Mouse (Mus musculus): ENCODE results near the gene Asf1a. TPM values are rescaled to one million over a fixed set of nuclear protein-coding genes. Genes with fewer than 3 reads are reported as not detected.
A peak's percentile ranks its signal among the peaks of the same experiment; 100 is the strongest.
"Not testable (repeated sequence)": the region's sequence is repeated elsewhere in the genome, so short reads cannot be mapped to it uniquely, and the experiment has no call there.

Gene Asf1a
- polyA plus RNA-seq, 1 experiment from 2014 or later, result 83.2 TPM

DNA sequence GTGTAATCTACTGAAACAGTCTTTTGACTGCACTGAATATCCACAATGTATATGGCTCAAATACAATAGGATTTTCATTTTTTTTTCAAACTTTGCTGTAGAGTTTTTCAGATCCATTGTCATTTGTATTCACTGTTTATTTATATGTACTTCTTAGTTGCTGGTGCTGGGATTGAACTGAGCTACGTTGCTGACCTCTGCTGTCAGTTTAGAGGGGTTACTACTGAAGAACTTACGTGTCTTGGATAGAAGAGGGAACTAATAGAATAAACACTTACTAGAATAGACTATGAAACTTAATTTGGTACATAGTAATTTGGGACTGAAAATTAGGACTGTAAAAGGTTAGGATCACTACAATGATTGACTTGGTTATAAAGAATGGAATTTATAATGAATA, 8.8 kb downstream of the Asf1a start:
- no peak overlapping the region for H3K4me2 ChIP-seq (replicated peaks)
- peaks cover 47% of the 10 kb centered on the region for H3K36me3 ChIP-seq
- no peak overlapping the region for H3K27ac ChIP-seq (replicated peaks)
- H3K9ac ChIP-seq, result no peak overlapping the region
- H3K27me3 ChIP-seq, result no peaks in the 10 kb centered on the region
- WGBS, result 64% methylated on average over 2 of the region's 2 CpGs
- no peak for ATAC-seq (ENCODE audit: insufficient number of reproducible peaks, low FRiP score, low TSS enrichment, low read depth)
- H3K4me3 ChIP-seq (replicated peaks), result no peak overlapping the region
- H3K4me1 ChIP-seq, result no peaks in the 10 kb centered on the region
- H3K9me3 ChIP-seq (replicated peaks), result no peaks in the 10 kb centered on the region

DNA sequence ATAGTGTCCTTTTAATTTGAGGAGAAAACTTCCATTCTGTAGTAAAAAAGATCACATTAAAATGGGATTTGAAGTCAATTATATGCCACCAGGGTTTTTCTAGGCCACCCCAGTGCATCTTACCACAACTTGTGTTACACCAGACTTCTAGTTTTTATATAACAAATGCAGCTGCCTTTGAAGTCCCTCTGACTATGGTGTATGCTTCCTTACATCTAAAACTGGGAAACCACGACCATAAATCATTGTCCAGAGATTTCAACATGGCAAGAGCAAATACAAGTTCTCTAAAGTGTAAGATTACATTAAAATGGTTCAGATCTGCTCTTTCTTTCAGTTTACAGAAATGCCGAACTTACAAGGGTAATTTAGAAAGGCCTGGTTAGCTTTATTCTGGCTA, 11.7 kb downstream of the Asf1a start:
- Histone ChIP-seq H3K4me1 (no peaks in the 10 kb centered on the region), H3K9ac (no peak overlapping the region), H3K27me3 (no peaks in the 10 kb centered on the region), H3K36me3 (peaks cover 55% of the 10 kb centered on the region), H3K9me3 (replicated peaks) (no peaks in the 10 kb centered on the region), H3K4me3 (replicated peaks) (no peak overlapping the region), H3K4me2 (replicated peaks) (no peak overlapping the region), H3K27ac (replicated peaks) (no peak overlapping the region)
- 61% methylated on average over 2 of the region's 2 CpGs for WGBS
- no peak for ATAC-seq (ENCODE audit: insufficient number of reproducible peaks, low FRiP score, low TSS enrichment, low read depth)

DNA sequence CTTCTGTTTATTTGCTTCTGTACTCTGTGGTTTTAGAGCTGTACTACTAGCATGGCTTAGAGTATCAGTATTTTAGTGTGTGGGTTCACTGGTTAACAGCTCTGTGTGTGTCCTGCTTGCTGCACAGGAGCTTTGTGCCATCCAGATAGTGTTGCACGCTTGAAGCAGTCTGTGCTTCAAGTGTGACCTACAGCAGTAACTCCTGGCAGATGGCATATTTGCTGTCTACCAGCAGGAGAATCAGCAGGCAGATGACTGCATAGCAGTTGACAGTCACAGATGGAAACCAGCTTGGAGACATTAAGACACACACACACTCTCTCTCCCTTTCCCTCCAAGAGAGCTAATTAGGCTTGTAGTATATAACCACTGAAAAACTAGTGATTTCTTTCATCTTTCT, 15.6 kb downstream of the Asf1a start:
- Histone ChIP-seq H3K9ac (no peak overlapping the region), H3K4me2 (replicated peaks) (no peak overlapping the region), H3K9me3 (replicated peaks) (no peaks in the 10 kb centered on the region), H3K27me3 (no peaks in the 10 kb centered on the region), H3K27ac (replicated peaks) (no peak overlapping the region), H3K4me1 (no peaks in the 10 kb centered on the region), H3K36me3 (peaks cover 56% of the 10 kb centered on the region), H3K4me3 (replicated peaks) (no peak overlapping the region)
- ATAC-seq (ENCODE audit: insufficient number of reproducible peaks, low FRiP score, low TSS enrichment, low read depth), result no peak
- WGBS, result 63% methylated on average over 1 of the region's 1 CpGs

DNA sequence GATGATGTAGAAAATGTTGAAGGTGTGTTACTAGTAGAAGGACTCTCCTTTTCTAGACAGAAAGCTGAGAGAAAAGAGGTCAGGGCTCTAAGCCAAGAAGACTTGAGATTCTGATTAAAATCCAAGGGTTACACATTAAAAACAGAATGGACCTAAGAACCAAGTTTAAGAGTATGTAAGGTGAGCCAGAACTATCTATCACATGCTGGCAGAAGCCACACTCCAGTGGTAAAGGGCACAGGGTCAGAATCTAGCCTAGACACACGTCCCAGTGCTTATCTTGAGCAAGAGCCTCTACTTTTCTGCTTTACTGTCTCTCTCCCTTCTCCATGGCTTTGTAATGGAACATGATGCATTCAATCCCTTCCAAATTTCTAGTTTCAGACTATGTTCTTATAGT, 17.4 kb downstream of the Asf1a start:
- 90% methylated on average over 1 of the region's 1 CpGs for WGBS
- no peak for ATAC-seq (ENCODE audit: insufficient number of reproducible peaks, low FRiP score, low TSS enrichment, low read depth)
- Histone ChIP-seq H3K4me2 (replicated peaks) (no peak overlapping the region), H3K9ac (no peak overlapping the region), H3K27ac (replicated peaks) (no peak overlapping the region), H3K36me3 (peaks cover 44% of the 10 kb centered on the region), H3K4me3 (replicated peaks) (no peak overlapping the region), H3K27me3 (no peaks in the 10 kb centered on the region), H3K9me3 (replicated peaks) (no peaks in the 10 kb centered on the region), H3K4me1 (no peaks in the 10 kb centered on the region)

DNA sequence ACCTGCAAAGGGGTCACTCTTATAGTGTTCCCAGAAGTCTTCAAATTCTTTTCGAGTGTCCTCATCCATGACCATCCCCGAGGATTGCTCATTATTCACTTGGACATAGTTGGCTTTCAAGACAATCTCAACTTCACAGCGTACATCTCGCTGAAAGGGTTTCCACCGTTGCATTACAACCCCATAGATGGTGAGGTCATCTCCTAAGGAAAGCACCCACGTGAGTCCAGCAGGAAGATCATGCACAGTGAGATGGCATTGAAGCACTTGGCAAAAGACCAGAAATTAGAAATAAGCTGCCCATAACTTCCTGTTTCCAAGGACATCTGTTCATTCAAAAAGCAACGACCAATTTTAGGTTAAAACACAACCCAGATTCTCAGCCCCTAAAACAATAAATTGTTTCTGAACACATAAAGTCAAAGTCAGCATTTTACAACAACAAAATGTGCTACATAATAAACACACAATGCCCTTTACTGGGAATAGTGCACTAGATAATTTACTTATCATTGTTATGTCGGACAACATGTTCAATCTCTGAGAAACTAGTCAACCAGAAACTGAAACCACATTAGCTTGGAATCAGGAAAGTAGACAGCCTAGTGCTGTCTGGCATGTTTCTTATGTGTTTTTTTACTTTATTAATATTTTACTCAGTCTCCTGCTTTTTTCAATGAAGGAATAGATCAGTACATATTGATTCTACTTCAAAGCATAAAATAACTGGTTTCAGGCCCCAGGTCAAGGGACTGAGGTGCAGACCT, 19.5 kb downstream of the Asf1a start:
- ATAC-seq (ENCODE audit: insufficient number of reproducible peaks, low FRiP score, low TSS enrichment, low read depth), result no peak
- Histone ChIP-seq H3K4me3 (replicated peaks) (no peak overlapping the region), H3K27me3 (no peaks in the 10 kb centered on the region), H3K9me3 (replicated peaks) (no peaks in the 10 kb centered on the region), H3K4me2 (replicated peaks) (no peak overlapping the region), H3K36me3 (peaks cover 37% of the 10 kb centered on the region), H3K4me1 (no peaks in the 10 kb centered on the region), H3K27ac (replicated peaks) (no peak overlapping the region), H3K9ac (no peak overlapping the region)
- WGBS, result 83% methylated on average over 8 of the region's 8 CpGs

DNA sequence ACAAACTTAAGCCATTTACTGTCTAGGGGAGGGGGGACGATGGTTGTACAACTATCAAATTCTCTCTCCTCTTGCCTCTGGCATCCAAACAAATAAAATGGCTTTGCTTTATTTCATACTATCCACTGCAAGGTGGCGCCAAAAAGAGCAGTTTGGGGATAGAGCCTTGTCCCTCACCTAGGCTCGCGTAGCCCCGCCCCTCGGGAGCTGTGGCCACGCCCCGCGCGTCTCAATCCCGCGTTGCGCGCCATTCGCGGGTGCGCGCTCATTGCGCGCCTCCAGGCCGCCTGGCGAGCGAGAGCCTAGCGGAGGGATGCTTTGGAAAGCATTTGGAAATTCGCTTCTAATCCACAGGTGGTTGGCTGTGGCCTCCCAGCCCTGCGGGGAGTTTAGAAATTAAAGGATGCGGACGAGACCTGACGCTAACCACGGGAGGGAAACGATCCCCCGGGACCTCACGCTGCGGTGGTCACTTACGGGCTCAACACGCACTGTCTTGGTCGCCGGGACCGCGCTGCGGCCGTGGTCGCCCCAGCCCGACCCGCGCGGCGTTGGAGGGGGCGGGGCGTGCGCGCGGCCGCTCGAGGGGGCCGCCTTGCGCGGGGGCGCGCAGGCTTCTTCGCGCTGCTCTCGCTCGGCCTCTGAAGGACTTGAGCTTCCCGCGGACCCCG, 32.8 kb downstream of the Asf1a start:
- under 1% methylated on average over 66 of the region's 67 CpGs for WGBS
- peak overlapping the region; percentile 80 for H3K4me3 ChIP-seq (replicated peaks)
- ATAC-seq (ENCODE audit: insufficient number of reproducible peaks, low FRiP score, low TSS enrichment, low read depth), result peak; percentile 79

DNA sequence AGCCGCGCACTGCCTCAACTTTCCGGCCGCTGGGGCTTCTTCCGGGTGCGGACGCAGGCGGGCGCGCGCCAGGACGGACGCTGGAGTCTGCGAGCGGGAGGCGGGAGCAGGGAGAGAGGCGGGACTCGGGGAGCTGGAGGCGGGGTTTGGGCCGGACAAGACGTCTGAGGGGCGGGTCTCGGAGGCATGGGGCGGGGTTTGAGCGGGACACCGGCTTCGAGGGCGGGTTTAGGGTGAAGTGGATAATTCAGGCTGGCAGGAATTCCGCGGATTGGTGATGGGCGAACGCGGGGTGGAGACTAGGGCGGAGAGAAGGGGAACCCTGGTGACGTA, 33.3 kb downstream of the Asf1a start:
- Histone ChIP-seq H3K4me2 (replicated peaks) (peak overlapping the region; percentile 52), H3K4me3 (replicated peaks) (peak overlapping the region; percentile 80), H3K9ac (peak overlapping the region; percentile 77), H3K4me1 (peaks cover 5% of the 10 kb centered on the region; the same call in 1 of the 2 replicates), H3K36me3 (no peaks in the 10 kb centered on the region), H3K9me3 (replicated peaks) (no peaks in the 10 kb centered on the region), H3K27ac (replicated peaks) (peak overlapping the region; percentile 96), H3K27me3 (no peaks in the 10 kb centered on the region)
- ATAC-seq (ENCODE audit: insufficient number of reproducible peaks, low FRiP score, low TSS enrichment, low read depth), result peak; percentile 97
- WGBS, result under 1% methylated on average over 35 of the region's 35 CpGs

More for the DNA sequence above, 32.8 kb downstream of the Asf1a start:
- Histone ChIP-seq H3K4me1 (peaks cover 5% of the 10 kb centered on the region; the same call in 1 of the 2 replicates), H3K27ac (replicated peaks) (peak overlapping the region; percentile 96), H3K9ac (peak overlapping the region; percentile 77), H3K9me3 (replicated peaks) (no peaks in the 10 kb centered on the region), H3K27me3 (no peaks in the 10 kb centered on the region), H3K4me2 (replicated peaks) (peak overlapping the region; percentile 52), H3K36me3 (no peaks in the 10 kb centered on the region)

DNA sequence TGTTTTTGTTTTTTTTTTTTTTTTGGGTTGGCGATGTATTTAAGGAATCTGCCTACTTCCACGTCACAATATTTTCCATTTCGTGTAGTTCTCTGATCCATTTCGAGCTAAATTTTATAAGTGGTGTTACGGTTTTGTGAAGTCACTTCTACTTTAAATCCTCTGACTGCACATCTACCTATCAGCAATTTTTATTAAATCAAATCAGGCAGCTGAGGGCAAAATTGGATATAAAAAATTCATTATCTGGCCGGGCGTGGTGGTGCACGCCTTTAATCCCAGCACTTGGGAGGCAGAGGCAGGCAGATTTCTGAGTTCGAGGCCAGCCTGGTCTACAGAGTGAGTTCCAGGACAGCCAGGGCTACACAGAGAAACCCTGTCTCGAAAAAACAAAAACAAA, 33.8 kb downstream of the Asf1a start, which contains the start of gene Mcm9:
TSS of gene Mcm9 (minus strand) at position 101 of the 400 bp plus-strand sequence.
- not testable (repeated sequence) for H3K4me1 ChIP-seq; H3K9me3 ChIP-seq (replicated peaks); ATAC-seq (ENCODE audit: insufficient number of reproducible peaks, low FRiP score, low TSS enrichment, low read depth); H3K36me3 ChIP-seq; H3K27me3 ChIP-seq
- 55% methylated on average over 10 of the region's 10 CpGs for WGBS
- peak within 1 kb of the TSS; percentile 52 for H3K4me2 ChIP-seq (replicated peaks)
- peak within 1 kb of the TSS; percentile 96 for H3K27ac ChIP-seq (replicated peaks)
- H3K4me3 ChIP-seq (replicated peaks), result peak within 1 kb of the TSS; percentile 80
- H3K9ac ChIP-seq, result peak within 1 kb of the TSS; percentile 77

DNA sequence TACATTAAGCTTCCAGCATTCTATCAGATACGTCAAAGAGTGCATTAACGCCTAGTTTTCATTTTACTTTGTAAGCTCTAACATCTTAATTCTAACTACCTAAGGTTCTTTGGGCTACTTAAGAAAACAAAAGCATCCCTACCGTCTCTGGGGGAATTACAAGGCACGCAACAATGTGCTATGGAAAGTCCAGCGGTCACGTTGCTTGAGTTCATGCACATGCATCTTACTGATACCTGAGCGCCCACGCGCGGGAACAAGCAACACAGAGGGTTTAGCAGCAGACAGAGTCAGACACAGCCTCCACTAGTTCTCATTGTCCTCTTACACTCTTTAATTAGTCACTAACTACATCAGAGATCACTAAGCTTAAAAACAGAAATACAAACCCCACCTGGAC, 37.6 kb downstream of the Asf1a start:
- no peaks in the 10 kb centered on the region for H3K4me1 ChIP-seq
- H3K4me2 ChIP-seq (replicated peaks), result no peak overlapping the region
- no peak overlapping the region for H3K4me3 ChIP-seq (replicated peaks)
- WGBS, result 80% methylated on average over 10 of the region's 10 CpGs
- no peaks in the 10 kb centered on the region for H3K27me3 ChIP-seq
- ATAC-seq (ENCODE audit: insufficient number of reproducible peaks, low FRiP score, low TSS enrichment, low read depth), result no peak
- no peaks in the 10 kb centered on the region for H3K36me3 ChIP-seq
- no peak overlapping the region for H3K27ac ChIP-seq (replicated peaks)
- no peaks in the 10 kb centered on the region for H3K9me3 ChIP-seq (replicated peaks)
- H3K9ac ChIP-seq, result no peak overlapping the region

DNA sequence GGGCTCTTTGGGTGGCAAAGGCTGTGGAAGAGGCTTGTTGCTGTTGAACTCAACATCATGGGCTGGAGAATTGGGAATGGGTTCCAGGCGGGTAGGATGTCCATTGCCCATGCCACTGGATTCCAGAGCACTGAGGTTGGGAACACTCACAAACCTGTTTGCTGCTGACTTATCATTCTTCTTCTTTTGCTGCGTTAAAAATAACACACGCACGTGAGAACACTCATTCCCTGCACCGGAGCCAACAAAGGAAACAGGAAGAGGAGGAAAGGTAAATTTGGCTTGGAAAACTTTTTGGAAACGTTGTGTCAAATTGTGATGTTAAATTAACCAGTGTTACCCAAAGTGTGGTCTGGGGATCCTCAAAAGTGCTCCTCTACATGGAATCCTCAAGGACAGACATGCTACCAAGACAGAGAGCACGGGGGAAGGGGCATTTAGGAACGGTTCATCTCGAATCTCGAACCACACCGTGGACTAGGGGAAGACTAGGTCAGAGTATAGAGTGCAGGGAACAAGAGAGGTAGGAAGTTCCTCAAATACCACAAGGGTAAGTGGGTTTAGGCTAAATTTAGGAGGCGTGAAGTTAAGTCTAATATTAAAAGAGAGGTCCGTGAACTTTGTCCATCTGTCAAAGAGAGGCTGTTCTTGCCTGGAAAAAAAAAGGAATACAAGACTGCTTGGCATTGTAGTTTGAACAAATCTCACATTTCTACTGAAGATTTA, 38.9 kb downstream of the Asf1a start:
- no peak overlapping the region for H3K9ac ChIP-seq

DNA sequence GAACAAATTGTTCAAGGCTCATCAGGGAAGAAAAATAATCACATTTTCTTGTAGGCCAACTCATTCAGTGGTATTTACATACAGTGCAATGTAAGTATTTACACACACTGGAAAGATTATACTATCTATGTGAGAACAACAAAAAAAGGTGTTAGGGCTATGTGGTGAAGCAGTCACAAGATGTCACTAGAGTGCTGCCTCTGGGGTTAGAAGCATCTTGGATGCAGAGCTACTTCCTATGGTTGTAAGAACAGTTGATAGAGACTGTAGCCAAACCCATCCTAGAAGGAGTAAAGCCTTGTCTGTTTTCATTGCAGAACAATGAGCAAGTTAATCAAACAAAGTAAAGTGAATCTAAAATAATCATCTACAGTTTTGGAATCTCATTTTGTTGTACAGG, 45.0 kb downstream of the Asf1a start:
- no peak overlapping the region for H3K4me2 ChIP-seq (replicated peaks)
- no peak for ATAC-seq (ENCODE audit: insufficient number of reproducible peaks, low FRiP score, low TSS enrichment, low read depth)
- no peak overlapping the region for H3K9ac ChIP-seq
- no peaks in the 10 kb centered on the region for H3K4me1 ChIP-seq
- no peak overlapping the region for H3K4me3 ChIP-seq (replicated peaks)
- H3K27ac ChIP-seq (replicated peaks), result no peak overlapping the region
- H3K9me3 ChIP-seq (replicated peaks), result no peaks in the 10 kb centered on the region
- H3K27me3 ChIP-seq, result no peaks in the 10 kb centered on the region
- H3K36me3 ChIP-seq, result no peaks in the 10 kb centered on the region

More for the DNA sequence above, 38.9 kb downstream of the Asf1a start:
- no peak overlapping the region for H3K4me2 ChIP-seq (replicated peaks)
- H3K4me3 ChIP-seq (replicated peaks), result no peak overlapping the region
- 79% methylated on average over 13 of the region's 13 CpGs for WGBS
- no peaks in the 10 kb centered on the region for H3K36me3 ChIP-seq
- no peaks in the 10 kb centered on the region for H3K4me1 ChIP-seq
- no peaks in the 10 kb centered on the region for H3K27me3 ChIP-seq
- no peaks in the 10 kb centered on the region for H3K9me3 ChIP-seq (replicated peaks)
- no peak overlapping the region for H3K27ac ChIP-seq (replicated peaks)
- no peak for ATAC-seq (ENCODE audit: insufficient number of reproducible peaks, low FRiP score, low TSS enrichment, low read depth)
